Mouse (Mus musculus) kidney, adult 2 months (tissue): Measurements from ENCODE around the gene Gprc5c.

Experiments
- CTCF ChIP-seq: fragments of 200-500 bp; conservative IDR thresholded peaks from 2 replicates; pipeline ENCODE4 v1.5.1; 2011; ENCODE audit warnings: low read depth, mild to moderate bottlenecking, control low read depth, low read length, moderate library complexity, mixed read lengths; ENCODE audit not compliant: insufficient read depth, insufficient read length
- POLR2A ChIP-seq: fragments of 200-500 bp; IDR thresholded peaks from one replicate; pipeline ENCODE4 v1.6.1; 2011; ENCODE audit warnings: low read depth, low read length, control low read depth

- TF ChIP-seq CTCF, result no peak
- no peak for TF ChIP-seq POLR2A
These were observed 33.6 kb downstream of the Gprc5c start for GRCm38 (mm10) chr11:114884380-114885100.
